Mouse (Mus musculus) neural tube, postnatal 0 days (tissue): Measurements from ENCODE around the gene Hist1h1c. TPM values are rescaled to one million over a fixed set of nuclear protein-coding genes. Genes with fewer than 3 reads are reported as not detected.

Experiments used
- polyA plus RNA-seq: library from polyadenylated mRNA; unstranded; fragments of >200 nt; fragmentation: Nextera tagmentation; extraction: Ambion mirVana; gene quantifications from 2 replicates; pipeline ENCODE4 v1.2.1, GENCODE M21; 2015

Gene Hist1h1c
- polyA plus RNA-seq = 16.4 and 22.5 TPM in 2 replicates

DNA sequence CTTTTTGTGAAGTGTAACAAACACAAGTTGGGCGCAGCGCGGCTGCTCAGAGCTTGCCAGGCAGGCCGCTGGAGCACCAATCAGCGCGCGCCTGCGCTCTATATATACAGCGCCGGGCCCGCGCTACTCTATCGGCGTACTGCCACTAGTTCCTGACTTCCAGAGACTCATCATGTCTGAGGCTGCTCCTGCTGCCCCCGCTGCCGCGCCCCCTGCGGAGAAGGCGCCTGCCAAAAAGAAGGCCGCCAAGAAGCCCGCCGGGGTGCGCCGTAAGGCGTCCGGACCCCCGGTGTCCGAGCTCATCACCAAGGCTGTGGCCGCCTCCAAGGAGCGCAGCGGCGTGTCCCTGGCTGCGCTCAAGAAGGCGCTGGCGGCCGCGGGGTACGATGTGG, at the start of gene Hist1h1c:
Gene Hist1h1c (plus strand): TSS at position 132 of the 392 bp plus-strand sequence.

DNA sequence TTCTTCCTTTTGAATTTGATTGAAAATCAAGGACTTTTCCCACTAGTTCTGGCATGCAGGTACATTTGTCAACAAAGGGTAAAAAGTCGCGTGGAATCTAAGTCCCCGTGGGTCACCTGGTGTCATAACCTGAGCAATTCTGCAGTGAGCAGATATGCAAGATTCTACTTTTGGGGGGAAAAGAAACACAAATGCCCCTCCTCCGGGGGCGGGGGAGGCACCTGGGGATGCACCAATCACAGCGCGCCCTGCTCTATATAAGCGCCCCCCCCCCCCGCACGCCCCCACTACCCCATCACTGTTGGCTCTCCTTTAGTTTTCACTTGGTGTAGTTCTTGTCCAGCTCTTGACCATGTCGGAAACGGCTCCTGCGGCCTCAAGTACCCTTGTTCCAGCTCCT, 43.1 kb upstream of the Hist1h1c start, which contains the start of gene Hist1h1t:
Gene Hist1h1t (plus strand): TSS at position 301 of the 400 bp plus-strand sequence.

DNA sequence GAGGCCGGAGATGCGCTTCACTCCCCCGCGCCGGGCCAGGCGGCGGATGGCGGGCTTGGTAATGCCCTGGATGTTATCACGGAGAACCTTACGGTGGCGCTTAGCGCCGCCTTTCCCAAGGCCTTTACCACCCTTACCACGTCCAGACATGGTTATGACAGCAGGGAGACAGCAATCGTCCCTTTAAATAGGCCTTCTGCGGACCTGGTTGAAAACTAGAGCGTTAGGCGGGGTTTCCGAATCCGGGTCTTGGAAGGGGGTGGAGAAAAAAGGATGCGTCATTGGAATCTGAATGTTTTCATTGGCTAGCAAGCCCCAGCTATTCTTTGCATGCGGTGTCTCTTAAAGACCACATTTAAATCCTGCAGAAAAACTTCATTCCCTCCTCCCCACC, 40.3 kb upstream of the Hist1h1c start, which contains the start of gene Hist1h4c:
Gene Hist1h4c (minus strand): TSS at position 155 of the 394 bp plus-strand sequence.

DNA sequence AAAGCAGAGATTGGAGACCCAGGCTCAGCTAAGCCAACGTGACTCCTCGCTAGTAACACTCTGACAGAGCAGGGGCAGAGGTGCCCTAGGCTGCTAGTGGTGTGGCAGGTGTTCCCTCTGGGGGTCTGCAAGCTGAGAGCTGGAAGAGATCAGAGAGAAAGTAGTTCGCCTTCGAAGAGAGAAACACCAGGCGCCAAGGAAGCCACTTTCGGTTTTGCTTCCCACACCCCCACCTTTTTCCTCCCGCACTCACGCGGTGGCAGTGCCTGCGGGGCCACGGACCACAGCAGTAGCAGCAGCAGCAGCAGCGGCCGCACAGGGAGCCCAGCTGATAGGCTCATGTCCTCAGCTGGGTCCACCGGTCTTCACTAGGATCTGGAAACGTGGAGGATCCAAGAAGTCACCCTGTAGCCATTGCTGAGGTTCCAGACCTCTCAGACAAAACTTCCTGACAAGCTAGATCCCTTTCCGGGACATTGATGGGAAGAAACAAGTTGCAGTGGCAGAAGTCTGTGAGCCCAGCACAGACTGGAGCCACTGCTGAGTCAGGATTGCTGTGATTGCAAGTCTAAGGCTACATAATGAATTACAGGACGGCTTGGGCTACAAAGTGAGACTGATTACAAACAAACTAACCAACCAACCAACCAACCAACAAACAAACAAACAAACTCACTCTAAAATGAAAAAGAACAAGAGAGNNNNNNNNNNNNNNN, 28.1 kb upstream of the Hist1h1c start, which contains the start of gene Hfe:
Gene Hfe (minus strand): TSS at position 481 of the 716 bp plus-strand sequence.

DNA sequence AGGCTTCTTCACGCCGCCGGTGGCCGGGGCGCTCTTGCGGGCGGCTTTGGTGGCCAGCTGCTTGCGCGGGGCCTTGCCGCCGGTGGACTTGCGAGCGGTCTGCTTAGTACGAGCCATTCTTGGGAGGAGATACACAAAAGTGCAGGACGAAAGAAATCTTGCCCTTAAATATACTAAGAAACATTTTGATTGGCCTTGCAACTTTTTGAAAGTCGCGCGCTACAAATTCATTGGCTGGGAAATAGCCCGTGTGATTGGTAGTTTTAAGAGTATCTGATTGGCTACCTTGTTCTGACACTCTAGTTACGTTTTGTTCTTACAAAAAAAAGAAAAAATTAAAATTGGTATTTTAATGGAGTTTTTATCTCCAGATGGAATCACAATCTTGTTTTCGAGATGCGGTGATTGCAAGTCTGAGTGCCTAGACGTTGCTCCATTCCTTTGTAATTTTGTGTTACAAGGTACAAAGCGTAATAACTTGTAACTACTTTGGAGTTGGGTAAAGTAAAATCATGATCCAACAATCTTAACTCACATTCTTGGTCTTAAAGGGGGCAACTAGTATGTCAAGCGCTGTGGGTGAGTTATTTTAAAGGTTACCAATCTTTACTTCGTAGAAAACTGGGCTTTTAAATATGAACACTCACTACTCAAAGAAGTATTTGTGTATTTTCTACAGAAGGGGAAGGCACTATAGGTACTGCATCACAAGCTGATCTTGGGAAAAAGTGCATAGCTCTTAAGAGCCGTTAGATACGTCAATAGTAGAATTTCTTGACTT, 7.0 kb downstream of the Hist1h1c start, which contains the start of gene Hist1h3c:
Gene Hist1h3c (minus strand): TSS at position 222 of the 781 bp plus-strand sequence.

DNA sequence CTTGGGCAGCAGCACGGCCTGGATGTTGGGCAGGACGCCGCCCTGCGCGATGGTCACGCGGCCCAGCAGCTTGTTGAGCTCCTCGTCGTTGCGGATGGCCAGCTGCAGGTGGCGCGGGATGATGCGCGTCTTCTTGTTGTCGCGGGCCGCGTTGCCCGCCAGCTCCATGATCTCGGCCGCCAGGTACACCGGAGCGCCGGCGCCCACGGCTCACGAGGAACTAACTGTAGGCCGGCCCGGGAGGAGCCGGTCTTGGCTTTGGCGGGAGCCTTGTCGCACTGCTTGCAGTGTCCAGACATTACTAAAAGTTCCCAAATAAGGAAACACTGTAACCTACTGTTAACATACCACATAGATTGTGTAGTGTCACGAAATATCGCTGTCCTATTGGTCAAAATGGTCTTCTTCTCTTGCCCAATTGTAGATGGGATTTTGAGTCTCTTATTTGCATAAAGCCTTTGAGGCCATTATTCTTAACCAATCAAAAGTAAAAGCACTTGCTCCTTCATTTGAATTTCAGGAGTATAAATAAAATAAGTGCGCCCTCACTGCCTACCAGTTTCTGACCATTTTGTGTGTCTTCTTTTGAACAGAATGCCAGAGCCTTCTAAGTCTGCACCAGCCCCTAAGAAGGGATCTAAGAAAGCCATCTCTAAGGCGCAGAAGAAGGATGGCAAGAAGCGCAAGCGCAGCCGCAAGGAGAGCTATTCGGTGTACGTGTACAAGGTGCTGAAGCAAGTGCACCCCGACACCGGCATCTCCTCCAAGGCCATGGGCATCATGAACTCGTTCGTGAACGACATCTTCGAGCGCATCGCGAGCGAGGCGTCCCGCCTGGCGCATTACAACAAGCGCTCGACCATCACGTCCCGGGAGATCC, 7.8 kb downstream of the Hist1h1c start, which contains the start of gene Hist1h2bb:
Gene Hist1h2bb (plus strand): TSS at position 534 of the 880 bp plus-strand sequence.

DNA sequence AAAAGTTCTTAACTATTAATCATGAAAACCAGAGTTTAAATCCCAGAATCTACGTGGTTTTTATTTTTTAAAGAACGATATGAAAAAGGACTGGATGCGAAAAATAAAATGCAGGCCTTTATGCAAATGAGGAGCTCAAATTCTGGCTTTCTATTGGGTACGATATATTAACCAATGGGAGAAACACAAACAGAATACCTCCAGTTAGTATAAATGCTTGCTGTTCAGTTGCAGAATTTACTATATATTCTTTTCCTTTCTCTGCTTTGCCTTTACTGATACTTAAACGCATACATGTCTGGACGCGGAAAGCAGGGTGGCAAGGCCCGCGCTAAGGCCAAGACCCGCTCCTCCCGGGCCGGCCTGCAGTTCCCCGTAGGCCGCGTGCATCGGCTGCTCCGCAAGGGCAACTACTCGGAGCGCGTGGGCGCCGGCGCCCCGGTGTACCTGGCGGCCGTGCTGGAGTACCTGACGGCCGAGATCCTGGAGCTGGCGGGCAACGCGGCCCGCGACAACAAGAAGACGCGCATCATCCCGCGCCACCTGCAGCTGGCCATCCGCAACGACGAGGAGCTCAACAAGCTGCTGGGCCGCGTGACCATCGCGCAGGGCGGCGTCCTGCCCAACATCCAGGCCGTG, 12.3 kb downstream of the Hist1h1c start, which contains the start of gene Hist1h2ab:
Gene Hist1h2ab (plus strand): TSS at position 288 of the 639 bp plus-strand sequence.

DNA sequence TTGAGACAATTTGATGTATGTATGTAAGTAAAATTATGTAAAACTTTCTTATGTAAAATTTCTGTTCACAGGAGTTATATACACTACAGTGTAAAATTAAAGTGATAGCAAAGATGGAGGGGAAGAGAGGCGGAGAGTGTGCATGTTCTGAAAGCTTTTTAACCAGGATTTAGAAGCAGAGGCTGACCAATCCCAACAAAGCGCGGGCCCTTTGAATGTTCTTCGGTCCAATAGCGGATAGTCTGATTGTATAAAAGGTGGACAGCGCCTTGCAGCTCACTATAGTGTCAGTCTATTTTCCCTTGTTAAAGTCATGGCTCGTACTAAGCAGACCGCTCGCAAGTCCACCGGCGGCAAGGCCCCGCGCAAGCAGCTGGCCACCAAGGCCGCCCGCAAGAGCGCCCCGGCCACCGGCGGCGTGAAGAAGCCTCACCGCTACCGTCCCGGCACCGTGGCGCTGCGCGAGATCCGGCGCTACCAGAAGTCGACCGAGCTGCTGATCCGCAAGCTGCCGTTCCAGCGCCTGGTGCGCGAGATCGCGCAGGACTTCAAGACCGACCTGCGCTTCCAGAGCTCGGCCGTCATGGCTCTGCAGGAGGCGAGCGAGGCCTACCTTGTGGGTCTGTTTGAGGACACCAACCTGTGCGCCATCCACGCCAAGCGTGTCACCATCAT, 13.6 kb downstream of the Hist1h1c start, which contains the start of gene Hist1h3b:
Gene Hist1h3b (plus strand): TSS at position 201 of the 675 bp plus-strand sequence.

DNA sequence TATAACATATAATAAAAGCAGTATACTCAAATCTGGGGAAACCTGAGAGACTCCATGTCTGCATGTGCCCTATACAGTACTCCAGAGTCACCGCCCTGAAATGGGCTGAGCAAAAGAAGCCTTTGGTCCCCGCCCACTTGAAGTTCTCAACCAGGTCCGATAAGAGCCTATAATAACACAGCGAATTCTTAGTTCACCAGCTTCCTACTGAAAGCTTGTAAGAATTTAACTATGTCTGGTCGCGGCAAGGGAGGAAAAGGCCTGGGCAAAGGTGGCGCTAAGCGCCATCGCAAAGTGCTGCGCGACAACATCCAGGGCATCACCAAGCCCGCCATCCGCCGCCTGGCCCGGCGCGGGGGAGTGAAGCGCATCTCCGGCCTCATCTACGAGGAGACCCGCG, 18.2 kb downstream of the Hist1h1c start, which contains the start of gene Hist1h4b:
Gene Hist1h4b (plus strand): TSS at position 224 of the 400 bp plus-strand sequence.

DNA sequence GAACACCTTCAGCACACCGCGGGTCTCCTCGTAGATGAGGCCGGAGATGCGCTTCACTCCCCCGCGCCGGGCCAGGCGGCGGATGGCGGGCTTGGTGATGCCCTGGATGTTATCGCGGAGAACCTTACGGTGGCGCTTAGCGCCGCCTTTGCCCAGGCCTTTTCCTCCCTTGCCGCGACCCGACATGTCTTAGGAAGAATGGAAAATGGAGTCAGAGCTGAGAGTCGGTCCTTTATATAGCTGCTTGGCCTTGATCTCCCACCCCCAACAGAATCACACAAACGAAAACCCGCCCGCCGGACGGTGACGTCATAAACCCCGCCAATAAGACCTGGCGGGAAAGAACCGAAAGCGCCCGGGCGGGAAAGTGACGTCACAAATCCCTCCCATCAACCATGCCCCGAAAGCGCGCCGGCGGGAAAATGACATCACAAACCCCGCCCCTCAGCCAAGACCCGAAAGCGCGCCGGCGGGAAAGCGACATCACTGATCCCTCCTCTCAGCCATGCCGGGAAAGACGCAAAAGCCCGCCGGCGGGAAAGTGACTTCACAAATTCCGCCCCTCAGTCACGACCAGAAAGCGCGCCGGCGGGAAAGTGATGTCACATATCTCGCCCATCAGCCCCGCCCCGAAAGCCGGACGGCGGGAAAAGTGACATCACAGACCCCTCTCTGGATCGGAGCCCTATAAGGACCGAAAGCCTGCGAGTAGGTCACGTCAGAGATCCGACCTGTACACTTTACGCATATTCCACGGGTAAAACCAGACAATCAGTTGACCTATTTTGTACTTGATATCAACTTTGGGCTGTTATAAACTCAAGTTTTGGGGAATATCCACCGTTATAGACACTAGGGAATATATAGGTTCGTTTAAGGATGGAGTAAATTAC, 22.6 kb downstream of the Hist1h1c start, which contains the start of gene Hist1h4a:
Gene Hist1h4a (minus strand): TSS at position 259 of the 893 bp plus-strand sequence.

DNA sequence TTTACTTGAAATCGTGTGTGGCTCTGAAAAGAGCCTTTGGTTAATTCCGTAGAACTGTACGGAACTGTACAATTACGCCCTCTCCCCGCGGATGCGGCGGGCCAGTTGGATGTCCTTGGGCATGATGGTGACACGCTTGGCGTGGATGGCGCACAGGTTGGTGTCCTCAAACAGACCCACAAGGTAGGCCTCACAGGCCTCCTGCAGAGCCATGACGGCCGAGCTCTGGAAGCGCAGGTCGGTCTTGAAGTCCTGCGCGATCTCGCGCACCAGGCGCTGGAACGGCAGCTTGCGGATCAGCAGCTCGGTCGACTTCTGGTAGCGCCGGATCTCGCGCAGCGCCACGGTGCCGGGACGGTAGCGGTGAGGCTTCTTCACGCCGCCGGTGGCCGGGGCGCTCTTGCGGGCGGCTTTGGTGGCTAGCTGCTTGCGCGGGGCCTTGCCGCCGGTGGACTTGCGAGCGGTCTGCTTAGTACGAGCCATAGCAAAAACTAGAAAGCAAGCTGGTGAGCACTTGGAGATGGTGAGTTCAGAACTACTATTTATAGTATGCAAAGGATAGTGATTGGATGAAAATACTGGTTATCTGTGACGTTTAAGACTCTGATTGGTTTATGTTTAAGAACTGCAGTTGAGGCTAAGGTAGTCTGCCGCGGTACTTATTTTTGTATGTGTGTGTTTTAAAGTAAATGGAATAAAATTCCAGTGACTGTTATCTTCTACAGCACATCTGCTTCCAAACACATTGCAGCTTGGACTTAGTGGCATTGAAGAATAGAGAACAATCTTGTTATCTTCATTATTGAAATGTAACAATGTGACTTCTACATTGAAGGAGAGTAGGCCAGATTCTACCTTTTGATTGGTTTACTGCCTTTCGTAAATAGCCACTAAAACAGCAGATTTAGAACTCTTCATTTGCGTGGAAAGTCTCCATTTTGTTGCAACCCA, 23.5 kb downstream of the Hist1h1c start, which contains the start of gene Hist1h3a:
Gene Hist1h3a (minus strand): TSS at position 516 of the 951 bp plus-strand sequence.

DNA sequence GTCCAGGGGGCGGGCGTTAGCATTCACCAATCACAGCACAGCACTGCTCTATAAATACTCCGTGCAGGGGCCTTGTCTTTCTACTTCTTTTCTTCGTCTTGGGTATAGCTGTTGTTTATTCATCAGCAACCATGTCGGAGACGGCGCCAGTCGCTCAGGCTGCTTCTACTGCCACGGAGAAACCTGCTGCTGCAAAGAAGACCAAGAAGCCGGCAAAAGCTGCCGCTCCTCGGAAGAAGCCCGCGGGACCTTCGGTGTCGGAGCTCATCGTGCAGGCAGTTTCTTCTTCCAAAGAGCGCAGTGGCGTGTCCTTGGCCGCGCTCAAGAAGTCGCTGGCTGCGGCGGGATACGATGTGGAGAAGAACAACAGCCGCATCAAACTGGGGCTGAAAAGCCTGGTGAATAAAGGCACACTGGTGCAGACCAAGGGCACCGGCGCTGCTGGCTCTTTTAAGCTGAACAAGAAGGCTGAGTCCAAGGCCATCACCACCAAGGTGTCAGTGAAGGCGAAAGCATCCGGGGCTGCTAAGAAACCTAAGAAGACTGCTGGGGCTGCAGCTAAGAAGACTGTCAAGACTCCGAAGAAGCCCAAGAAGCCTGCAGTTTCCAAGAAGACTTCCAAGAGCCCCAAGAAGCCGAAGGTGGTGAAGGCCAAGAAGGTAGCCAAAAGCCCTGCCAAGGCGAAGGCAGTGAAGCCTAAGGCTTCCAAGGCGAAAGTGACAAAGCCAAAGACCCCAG, 25.1 kb downstream of the Hist1h1c start, which contains the start of gene Hist1h1a:
Gene Hist1h1a (plus strand): TSS at position 81 of the 738 bp plus-strand sequence.

DNA sequence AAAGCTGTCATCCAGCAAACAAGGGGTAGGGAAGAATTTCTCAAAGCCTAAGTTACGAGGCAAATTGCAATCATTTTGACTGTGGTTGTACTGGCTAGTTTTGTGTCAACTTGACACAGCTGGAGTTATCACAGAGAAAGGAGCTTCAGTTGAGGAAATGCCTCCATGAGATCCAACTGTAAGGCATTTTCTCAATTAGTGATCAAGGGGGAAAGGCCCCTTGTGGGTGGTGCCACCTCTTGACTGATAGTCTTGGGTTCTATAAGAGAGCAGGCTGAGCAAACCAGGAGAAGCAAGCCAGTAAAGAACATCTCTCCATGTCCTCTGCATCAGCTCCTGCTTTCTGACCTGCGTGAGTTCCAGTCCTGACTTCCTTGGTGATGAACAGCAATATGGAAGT, 31.0 kb downstream of the Hist1h1c start, which contains the start of gene Trim38:
Gene Trim38 (plus strand): TSS at position 301 of the 400 bp plus-strand sequence.

